Mouse (Mus musculus) heart, postnatal 25 days (tissue): ENCODE results near the gene Zfp281. TPM values are rescaled to one million over a fixed set of nuclear protein-coding genes. Genes with fewer than 3 reads are reported as not detected.

Experiments used
- DNase-seq: peaks from one replicate; pipeline ENCODE4 v3.0.0; 2022; ENCODE audit warnings: low spot score
- intact Hi-C: fragments of 180-260 bp; cut with DNase I; formaldehyde crosslinking; loops from one replicate; pipeline ENCODE4 v1.15.1; 2025
- total RNA-seq, 2 experiments: library from RNA; stranded (reverse); gene quantifications; 2 replicates each; pipeline ENCODE4 v1.2.3; 2021

The Zfp281 gene
- total RNA-seq, 2 experiments from 2014 or later = 10.1 to 12.0 TPM

DNA sequence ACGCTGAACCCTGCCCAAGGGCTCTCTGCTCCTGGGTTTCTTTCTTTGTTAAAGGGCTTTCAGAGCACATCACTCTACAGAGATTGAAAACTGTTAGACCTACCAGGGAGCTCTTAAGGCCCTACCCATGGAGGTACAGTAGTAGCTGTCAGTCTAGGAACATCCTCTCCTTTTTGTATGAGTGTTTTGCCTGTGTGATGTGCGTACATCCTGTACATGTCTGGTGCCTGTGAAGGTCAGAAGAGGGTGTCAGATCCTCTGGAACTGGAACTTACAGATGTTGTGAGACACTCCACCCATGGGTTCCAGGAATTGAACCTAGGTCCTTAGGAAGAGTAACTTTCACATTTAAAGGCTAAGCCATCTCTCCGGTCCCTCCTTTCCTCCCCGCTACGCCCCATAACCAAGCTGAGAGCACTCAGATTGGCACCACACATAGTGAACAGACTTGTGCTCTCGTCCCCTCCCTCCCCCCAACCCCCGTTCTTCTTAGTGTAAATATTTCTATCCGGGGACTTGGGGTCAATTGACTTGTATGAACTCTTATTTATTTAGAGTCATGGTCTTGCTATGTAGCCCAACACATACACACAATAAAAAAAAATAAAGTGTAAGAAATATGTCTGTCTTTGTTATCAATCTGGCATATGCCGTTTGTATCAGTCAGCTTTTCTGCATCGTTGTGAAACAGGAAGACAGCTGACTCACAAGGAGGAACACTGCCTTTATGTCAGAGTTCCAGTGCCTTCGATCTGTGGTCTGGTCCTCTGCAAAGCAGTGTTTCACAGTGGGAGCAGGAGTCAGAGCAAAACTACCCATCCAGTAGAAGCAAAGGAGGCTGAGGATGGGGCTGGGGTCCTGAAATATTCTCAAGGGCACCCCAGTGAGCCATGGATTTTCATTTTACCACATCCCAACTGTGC is 16.1 kb upstream of the Zfp281 start:
- no peak for DNase-seq
- intact Hi-C loops = no loop called here

GRCm38 (mm10) chr1:136611803-136612202 is 12.9 kb upstream of the Zfp281 start:
- intact Hi-C loops = no loop called here
- no peak for DNase-seq

DNA sequence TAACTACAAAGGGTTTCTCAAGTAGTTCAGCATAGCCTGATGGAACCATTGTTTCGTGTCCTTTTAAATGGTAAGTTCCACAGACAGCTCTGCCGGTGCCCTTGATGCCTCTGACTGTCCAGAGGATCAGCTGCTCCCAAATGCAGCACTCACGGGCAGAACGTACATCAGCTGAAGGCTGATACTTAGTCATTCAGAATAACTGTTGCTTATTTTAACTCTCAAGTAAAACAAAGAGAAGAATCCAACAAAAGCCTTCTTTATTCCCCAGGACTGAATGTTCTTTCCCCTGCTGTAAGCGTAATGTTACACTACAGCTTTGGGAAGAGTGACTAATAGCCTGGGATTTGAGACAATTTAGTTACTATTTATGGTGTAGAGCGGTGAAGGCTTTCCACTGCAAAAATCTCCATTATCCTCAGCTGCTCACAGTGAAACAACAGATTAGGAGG is 11.4 kb upstream of the Zfp281 start:
- DNase-seq = no peak
- intact Hi-C loops = no loop called here

- intact Hi-C loops = no loop called here
- no peak for DNase-seq
Measured at GRCm38 (mm10) chr1:136614748-136615440, 9.8 kb upstream of the Zfp281 start.

DNA sequence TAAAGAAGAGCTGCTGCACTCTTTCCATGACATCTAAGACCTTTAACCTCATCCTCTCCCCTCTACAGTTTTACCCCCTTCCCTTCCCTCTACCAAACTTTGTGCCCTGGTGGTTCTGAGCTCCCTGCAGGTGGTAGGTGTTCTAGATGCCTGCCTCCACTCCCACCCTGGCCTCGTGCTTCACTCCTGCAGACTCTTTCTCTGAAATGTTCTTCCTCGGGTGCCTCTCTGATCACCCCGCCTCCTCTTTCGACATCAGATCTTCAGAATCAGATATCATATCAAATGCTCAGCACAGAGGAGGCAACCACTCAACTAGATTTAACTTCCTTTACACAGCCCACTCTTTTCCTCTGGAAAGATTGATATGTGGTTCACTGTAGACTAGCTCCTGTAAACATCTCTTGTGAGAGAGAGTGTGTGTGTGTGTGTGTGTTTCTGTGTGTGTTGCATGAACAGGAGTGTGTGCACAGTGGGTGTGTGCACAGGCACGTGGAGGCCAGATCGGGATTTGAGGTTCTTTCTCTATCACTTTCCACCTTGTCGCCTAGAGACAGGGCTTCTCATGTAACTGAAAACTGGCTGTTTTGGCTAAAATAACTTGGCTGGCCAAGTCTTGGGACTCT is 7.4 kb upstream of the Zfp281 start:
- DNase-seq = no peak
- intact Hi-C loops = no loop called here

DNA sequence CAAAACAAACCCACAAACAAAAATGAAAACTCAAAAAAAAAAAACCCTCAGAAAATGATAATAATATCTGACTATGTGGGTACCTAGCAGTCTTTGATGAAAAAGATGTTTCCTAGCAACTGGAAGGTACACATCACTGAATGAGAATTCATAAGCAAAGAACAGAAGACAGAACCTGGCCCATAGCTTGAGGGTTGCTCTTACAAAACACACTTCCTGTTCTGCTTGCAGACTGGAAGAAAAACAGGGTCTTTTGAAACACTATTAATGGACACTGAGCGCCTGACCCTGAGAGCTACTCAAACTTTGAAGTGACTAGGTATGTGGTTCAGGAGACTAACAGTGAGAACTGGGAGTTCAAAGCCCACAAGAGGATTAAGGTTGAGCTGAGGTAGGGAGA is 6.1 kb upstream of the Zfp281 start:
- DNase-seq = no peak
- intact Hi-C loops = no loop called here

- intact Hi-C loops = loop anchor here (5.0 to 10.0 kb wide), 5 partner anchors 47 to 320 kb away; partner anchors contain the start of gene Ddx59
- DNase-seq = peak; percentile 14
Measured at GRCm38 (mm10) chr1:136625019-136625895, 556 bp downstream of the Zfp281 start.

DNA sequence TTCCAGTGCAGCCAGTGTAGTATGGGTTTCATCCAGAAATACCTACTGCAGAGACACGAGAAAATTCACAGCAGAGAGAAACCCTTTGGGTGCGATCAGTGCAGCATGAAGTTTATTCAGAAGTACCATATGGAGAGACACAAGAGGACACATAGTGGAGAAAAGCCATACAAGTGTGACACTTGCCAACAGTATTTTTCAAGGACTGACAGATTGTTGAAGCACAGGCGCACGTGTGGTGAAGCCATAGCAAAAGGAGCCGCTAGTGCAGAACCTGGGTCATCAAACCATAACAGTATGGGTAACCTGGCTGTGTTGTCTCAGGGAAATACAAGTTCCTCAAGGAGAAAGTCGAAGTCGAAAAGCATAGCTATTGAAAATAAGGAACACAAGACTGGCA is 1.4 kb downstream of the Zfp281 start:
- intact Hi-C loops = loop anchor here (5.0 to 10.0 kb wide), 5 partner anchors 46 to 319 kb away; partner anchors contain the start of gene Ddx59
- no peak for DNase-seq

DNA sequence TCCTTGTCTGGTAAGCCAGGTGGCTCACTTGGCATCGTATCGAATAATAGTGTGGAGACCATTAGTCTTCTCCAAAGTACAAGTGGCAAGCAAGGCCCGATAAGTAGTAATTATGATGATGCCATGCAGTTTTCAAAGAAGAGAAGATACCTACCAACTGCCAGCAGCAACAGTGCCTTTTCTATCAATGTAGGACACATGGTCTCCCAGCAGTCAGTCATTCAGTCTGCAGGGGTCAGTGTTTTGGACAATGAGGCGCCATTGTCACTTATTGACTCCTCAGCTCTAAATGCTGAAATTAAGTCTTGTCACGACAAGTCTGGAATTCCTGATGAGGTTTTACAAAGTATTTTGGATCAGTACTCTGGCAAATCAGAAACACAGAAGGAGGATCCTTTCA is 2.1 kb downstream of the Zfp281 start:
- intact Hi-C loops = loop anchor here (5.0 to 10.0 kb wide), 5 partner anchors 46 to 318 kb away; partner anchors contain the start of gene Ddx59

DNA sequence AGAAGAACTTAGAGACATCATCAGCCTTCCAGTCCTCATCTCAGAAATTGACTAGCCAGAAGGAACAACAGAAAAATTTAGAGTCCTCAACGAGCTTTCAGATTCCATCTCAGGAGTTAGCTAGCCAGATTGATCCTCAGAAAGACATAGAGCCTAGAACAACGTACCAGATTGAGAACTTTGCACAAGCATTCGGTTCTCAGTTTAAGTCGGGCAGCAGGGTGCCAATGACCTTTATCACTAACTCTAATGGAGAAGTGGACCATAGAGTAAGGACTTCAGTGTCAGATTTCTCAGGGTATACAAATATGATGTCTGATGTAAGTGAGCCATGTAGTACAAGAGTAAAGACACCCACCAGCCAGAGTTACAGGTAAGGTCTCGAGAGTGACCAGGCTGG is 2.9 kb downstream of the Zfp281 start:
- intact Hi-C loops = loop anchor here (5.0 to 10.0 kb wide), 5 partner anchors 45 to 317 kb away; partner anchors contain the start of gene Ddx59
- DNase-seq = no peak

More for the DNA sequence above, 2.1 kb downstream of the Zfp281 start:
- DNase-seq = no peak

GRCm38 (mm10) chr1:136632891-136633290 is 8.2 kb downstream of the Zfp281 start:
- DNase-seq = no peak
- intact Hi-C loops = no loop called here

DNA sequence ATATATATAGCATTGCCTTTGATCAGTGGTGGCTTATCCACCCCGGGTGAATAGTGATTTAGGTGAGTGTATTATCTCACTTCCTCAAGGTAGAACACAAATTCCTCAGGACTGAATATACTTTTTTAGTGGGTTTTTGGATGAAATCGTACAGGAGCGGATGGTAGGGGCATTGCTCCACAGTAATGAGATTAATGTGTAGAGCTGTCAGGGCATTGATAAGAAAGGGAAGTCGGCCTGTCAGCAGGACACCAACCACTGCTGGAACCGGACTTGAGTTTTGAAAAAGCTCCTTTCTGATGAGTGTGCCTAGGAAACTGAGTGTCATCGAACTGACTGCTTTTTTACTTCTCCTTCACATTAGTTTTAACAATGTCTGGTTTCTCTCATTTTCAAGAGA is 10.9 kb downstream of the Zfp281 start:
- no peak for DNase-seq
- intact Hi-C loops = no loop called here

DNA sequence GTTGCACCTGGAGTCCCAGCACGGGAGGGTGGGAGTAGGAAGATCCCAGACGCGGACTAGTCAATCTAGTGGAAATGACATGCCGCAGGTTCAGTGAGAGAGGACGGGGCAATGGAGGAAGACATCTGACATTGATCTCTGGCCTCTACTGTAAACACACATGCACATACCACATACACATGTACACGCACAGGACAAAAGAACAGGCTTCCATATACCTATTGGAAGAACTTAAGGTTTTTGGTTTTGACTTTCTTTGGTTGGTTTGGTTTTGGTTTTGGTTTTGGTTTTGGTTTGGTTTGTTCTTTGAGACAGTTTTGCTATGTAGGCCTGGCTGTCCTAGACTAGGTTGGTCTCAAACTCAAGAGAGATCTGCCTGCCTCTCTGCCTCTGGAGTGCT is 12.2 kb downstream of the Zfp281 start:
- DNase-seq = no peak

GRCm38 (mm10) chr1:136637696-136638095 is 13.0 kb downstream of the Zfp281 start:
- intact Hi-C loops = no loop called here
- no peak for DNase-seq

More for the DNA sequence above, 12.2 kb downstream of the Zfp281 start:
- intact Hi-C loops = no loop called here

- intact Hi-C loops = no loop called here
- DNase-seq = no peak
Measured at GRCm38 (mm10) chr1:136638211-136638610, 13.5 kb downstream of the Zfp281 start.

- DNase-seq = no peak
Measured at GRCm38 (mm10) chr1:136638699-136639098, 14.0 kb downstream of the Zfp281 start.

DNA sequence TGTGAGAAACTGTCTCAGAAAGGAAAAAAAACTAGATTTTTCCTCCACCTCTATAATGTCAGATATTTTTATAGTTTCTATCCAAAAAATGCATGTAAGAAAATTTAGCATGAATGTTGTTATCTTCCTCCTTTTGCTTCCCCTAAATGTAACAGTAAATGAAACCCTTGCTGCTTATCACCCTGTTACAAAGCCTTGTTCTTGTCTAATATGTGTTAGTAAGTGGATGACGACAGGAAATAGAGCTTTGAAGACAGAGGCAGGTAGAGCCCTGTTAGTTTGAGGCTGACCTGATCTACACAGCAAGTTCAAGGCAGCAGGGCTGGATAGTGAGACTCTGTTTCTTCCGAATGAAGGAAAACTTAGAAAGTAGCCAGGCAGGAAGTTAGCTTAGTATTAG is 14.5 kb downstream of the Zfp281 start:
- intact Hi-C loops = no loop called here
- no peak for DNase-seq

More at GRCm38 (mm10) chr1:136638699-136639098, 14.0 kb downstream of the Zfp281 start:
- intact Hi-C loops = no loop called here

DNA sequence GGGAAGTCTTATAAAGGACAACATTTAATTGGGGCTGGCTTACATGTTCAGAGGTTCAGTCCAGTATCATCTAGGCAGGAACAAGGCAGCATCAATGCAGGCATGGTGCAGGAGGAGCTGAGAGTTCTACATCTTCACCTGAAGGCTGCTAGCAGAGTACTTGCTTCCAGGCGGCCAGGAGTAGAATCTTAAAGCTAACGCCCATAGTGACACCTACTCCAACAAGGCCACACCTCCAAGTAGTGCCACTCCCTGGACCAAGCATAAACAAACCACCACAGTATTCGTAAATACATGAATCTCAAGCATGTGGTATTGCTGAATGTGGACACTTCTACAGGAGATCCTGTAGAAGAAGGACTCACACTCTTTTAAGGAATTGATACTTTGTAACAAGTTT is 18.0 kb downstream of the Zfp281 start:
- no peak for DNase-seq
- intact Hi-C loops = no loop called here

DNA sequence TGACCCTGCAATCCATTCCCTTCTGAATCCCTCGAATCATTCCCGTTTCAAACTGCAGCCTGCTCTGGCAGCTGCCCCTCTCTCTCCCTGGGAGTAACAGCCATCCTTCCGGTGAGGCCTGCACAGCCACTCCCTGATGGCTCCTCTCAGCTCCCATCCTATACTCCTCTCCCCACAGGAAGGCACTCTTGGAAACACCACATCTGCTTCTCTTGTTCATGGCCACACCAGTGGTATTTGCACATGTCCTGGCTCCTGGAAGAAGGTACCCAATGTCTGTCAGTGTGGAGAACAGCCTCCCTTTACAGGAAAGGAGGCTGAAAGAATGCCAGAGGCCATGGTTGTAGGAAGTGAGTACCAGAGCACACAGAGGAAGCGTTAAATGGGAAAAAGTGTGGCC is 19.8 kb downstream of the Zfp281 start:
- intact Hi-C loops = no loop called here
- DNase-seq = no peak
